Mouse (Mus musculus) forebrain, embryonic 16.5 days (tissue): Measurements from ENCODE around the gene Olfr1318. TPM values are rescaled to one million over a fixed set of nuclear protein-coding genes. Genes with fewer than 3 reads are reported as not detected.
A peak's percentile ranks its signal among the peaks of the same experiment; 100 is the strongest.

ENCODE experiments used
- ATAC-seq: fragments of 200-750 bp; cut with Nextera tagmentation; 2 replicates; pipeline ENCODE4 v1.8.0; 2017; ENCODE audit warnings: mild to moderate bottlenecking, moderate library complexity
- H3K27ac ChIP-seq: fragments of 300-500 bp; sonication (generic); 2 replicates; pipeline ENCODE4 v1.5.1; 2014; ENCODE audit warnings: low read length, control low read depth
- H3K27me3 ChIP-seq: fragments of 300-500 bp; sonication (generic); replicated peaks from 2 replicates; pipeline ENCODE4 v1.6.1; 2014; ENCODE audit warnings: low read length; ENCODE audit not compliant: control insufficient read depth, insufficient read depth
- H3K36me3 ChIP-seq: fragments of 300-500 bp; sonication (generic); 2 replicates; pipeline ENCODE4 v1.6.1; 2014; ENCODE audit not compliant: control insufficient read depth, insufficient read depth
- H3K4me1 ChIP-seq: fragments of 300-500 bp; sonication (generic); replicated peaks from 2 replicates; pipeline ENCODE4 v1.6.1; 2014; ENCODE audit warnings: low read length; ENCODE audit not compliant: control insufficient read depth, insufficient read depth
- H3K4me2 ChIP-seq: fragments of 300-500 bp; sonication (generic); 2 replicates; pipeline ENCODE4 v1.6.1; 2014; ENCODE audit warnings: mild to moderate bottlenecking, low read length, control low read depth
- H3K4me3 ChIP-seq: fragments of 300-500 bp; sonication (generic); replicated peaks from 2 replicates; pipeline ENCODE4 v1.5.1; 2014; ENCODE audit warnings: mild to moderate bottlenecking, low read length, control low read depth
- H3K9ac ChIP-seq: fragments of 300-500 bp; sonication (generic); replicated peaks from 2 replicates; pipeline ENCODE4 v1.6.1; 2014; ENCODE audit warnings: low read depth, low read length, control low read depth
- H3K9me3 ChIP-seq: fragments of 300-500 bp; sonication (generic); 2 replicates; pipeline ENCODE4 v1.6.1; 2016; ENCODE audit warnings: low read length; ENCODE audit not compliant: control insufficient read depth
- WGBS: fragments of 180-500 bp; shearing (Covaris S2); extraction: QIAGEN DNeasy Blood & Tissue Kit; methylation state at CpG from one replicate; pipeline ENCODE4 v1.1.7; 2014; 5-methylcytosine and 5-hydroxymethylcytosine counted together
- polyA plus RNA-seq: library from polyadenylated mRNA; unstranded; fragments of >200 nt; fragmentation: Nextera tagmentation; extraction: Ambion mirVana; gene quantifications from 2 replicates; pipeline ENCODE4 v1.2.1, GENCODE M21; 2015

Olfr1318 gene
- not detected in 2 replicates for polyA plus RNA-seq

GRCm38 (mm10) chr2:112153898-112154297 lies at the start of gene Olfr1318:
Gene Olfr1318, plus strand, starts transcription at chr2:112154198.
- no peak within 1 kb of the TSS for H3K4me2 ChIP-seq
- H3K4me3 ChIP-seq = no peak within 1 kb of the TSS
- H3K9me3 ChIP-seq = no peaks in the 10 kb centered on the region
- ATAC-seq = no peak
- H3K9ac ChIP-seq = no peak within 1 kb of the TSS
- H3K27ac ChIP-seq = no peak within 1 kb of the TSS
- H3K27me3 ChIP-seq = no peaks in the 10 kb centered on the region
- H3K36me3 ChIP-seq = no peaks in the 10 kb centered on the region
- no peaks in the 10 kb centered on the region for H3K4me1 ChIP-seq

GRCm38 (mm10) chr2:112115340-112115739 lies 38.7 kb upstream of the Olfr1318 start, which contains the start of gene Olfr1315-ps1:
Gene Olfr1315-ps1, minus strand, starts transcription at chr2:112115440.
- Histone ChIP-seq H3K36me3 (no peaks in the 10 kb centered on the region), H3K27ac (no peak within 1 kb of the TSS), H3K9me3 (no peaks in the 10 kb centered on the region), H3K4me1 (no peaks in the 10 kb centered on the region), H3K27me3 (no peaks in the 10 kb centered on the region), H3K9ac (no peak within 1 kb of the TSS), H3K4me3 (no peak within 1 kb of the TSS), H3K4me2 (no peak within 1 kb of the TSS)
- ATAC-seq = no peak
- 75% methylated on average over 1 of the region's 1 CpGs for WGBS

- no peak within 1 kb of the TSS for H3K4me3 ChIP-seq
- H3K27ac ChIP-seq = no peak within 1 kb of the TSS
- no peaks in the 10 kb centered on the region for H3K36me3 ChIP-seq
- WGBS = 93% methylated on average over 2 of the region's 2 CpGs
- ATAC-seq = no peak
- H3K4me2 ChIP-seq = no peak within 1 kb of the TSS
- no peaks in the 10 kb centered on the region for H3K4me1 ChIP-seq
- no peaks in the 10 kb centered on the region for H3K9me3 ChIP-seq
- no peaks in the 10 kb centered on the region for H3K27me3 ChIP-seq
- no peak within 1 kb of the TSS for H3K9ac ChIP-seq
Measured at GRCm38 (mm10) chr2:112134877-112135276, 19.1 kb upstream of the Olfr1318 start, which contains the start of gene Olfr1316. Gene Olfr1316, minus strand, starts transcription at chr2:112134977.

GRCm38 (mm10) chr2:112140029-112140428 lies 14.0 kb upstream of the Olfr1318 start, which contains the start of gene Olfr1317:
Gene Olfr1317, plus strand, starts transcription at chr2:112140329.
- 71% methylated on average over 2 of the region's 2 CpGs for WGBS

GRCm38 (mm10) chr2:112196859-112197258 lies 42.9 kb downstream of the Olfr1318 start:
- Histone ChIP-seq H3K4me2 (no peak overlapping the region), H3K27ac (no peak overlapping the region), H3K4me3 (no peak overlapping the region), H3K9ac (no peak overlapping the region), H3K27me3 (no peaks in the 10 kb centered on the region), H3K36me3 (no peaks in the 10 kb centered on the region), H3K9me3 (no peaks in the 10 kb centered on the region), H3K4me1 (no peaks in the 10 kb centered on the region)
- ATAC-seq = peak; percentile 87
- 3% methylated on average over 2 of the region's 2 CpGs for WGBS

More at GRCm38 (mm10) chr2:112140029-112140428, 14.0 kb upstream of the Olfr1318 start, which contains the start of gene Olfr1317:
- no peaks in the 10 kb centered on the region for H3K27me3 ChIP-seq
- no peak within 1 kb of the TSS for H3K27ac ChIP-seq
- no peaks in the 10 kb centered on the region for H3K36me3 ChIP-seq
- H3K4me3 ChIP-seq = no peak within 1 kb of the TSS
- H3K4me1 ChIP-seq = no peaks in the 10 kb centered on the region
- H3K4me2 ChIP-seq = no peak within 1 kb of the TSS
- no peaks in the 10 kb centered on the region for H3K9me3 ChIP-seq
- no peak for ATAC-seq
- no peak within 1 kb of the TSS for H3K9ac ChIP-seq

GRCm38 (mm10) chr2:112203056-112203455 lies 49.1 kb downstream of the Olfr1318 start:
- Histone ChIP-seq H3K36me3 (no peaks in the 10 kb centered on the region), H3K4me3 (no peak overlapping the region), H3K27ac (no peak overlapping the region), H3K4me1 (no peaks in the 10 kb centered on the region), H3K9me3 (no peaks in the 10 kb centered on the region), H3K27me3 (no peaks in the 10 kb centered on the region), H3K9ac (no peak overlapping the region), H3K4me2 (no peak overlapping the region)
- 39% methylated on average over 6 of the region's 6 CpGs for whole genome bisulfite sequencing
- peak; percentile 69 for ATAC-seq

Other genes with a start within 250 kb of the Olfr1318 start
- gene Olfr1306, start 237.9 kb upstream of the Olfr1318 start, polyA plus RNA-seq = not detected in 2 replicates
- gene Olfr1307, start 204.8 kb upstream of the Olfr1318 start, polyA plus RNA-seq = not detected in 2 replicates
- not detected in 2 replicates for gene Olfr1308, start 189.3 kb upstream of the Olfr1318 start, polyA plus RNA-seq
- not detected in 2 replicates for gene Olfr1309, start 163.9 kb upstream of the Olfr1318 start, polyA plus RNA-seq
- not detected in 2 replicates for gene Olfr1310, start 141.5 kb upstream of the Olfr1318 start, polyA plus RNA-seq
- gene Olfr1311, start 129.8 kb upstream of the Olfr1318 start, polyA plus RNA-seq = not detected in 2 replicates
- not detected in 2 replicates for gene Olfr1312, start 104.0 kb upstream of the Olfr1318 start, polyA plus RNA-seq
- not detected in 2 replicates for gene Olfr1313, start 76.4 kb upstream of the Olfr1318 start, polyA plus RNA-seq
- not detected in 2 replicates for gene Olfr1314, start 57.4 kb upstream of the Olfr1318 start, polyA plus RNA-seq
- not detected in 2 replicates for gene Olfr1315-ps1, start 38.8 kb upstream of the Olfr1318 start, polyA plus RNA-seq
- not detected in 2 replicates for gene Olfr1316, start 19.2 kb upstream of the Olfr1318 start, polyA plus RNA-seq
- not detected in 2 replicates for gene Olfr1317, start 13.9 kb upstream of the Olfr1318 start, polyA plus RNA-seq
- gene Lpcat4, start 85.3 kb downstream of the Olfr1318 start, polyA plus RNA-seq = 13.3 and 15.9 TPM in 2 replicates
- gene Nutm1, start 105.1 kb downstream of the Olfr1318 start, polyA plus RNA-seq = not detected in 2 replicates
- gene Nop10, start 107.7 kb downstream of the Olfr1318 start, polyA plus RNA-seq = 157 and 169 TPM in 2 replicates
- 18.5 and 20.1 TPM in 2 replicates for gene Slc12a6, start 111.6 kb downstream of the Olfr1318 start, polyA plus RNA-seq
- gene Gm21985, start 112.1 kb downstream of the Olfr1318 start, polyA plus RNA-seq = not detected in 2 replicates
- gene Emc4, start 213.8 kb downstream of the Olfr1318 start, polyA plus RNA-seq = 150 and 174 TPM in 2 replicates
- 43.4 and 51.0 TPM in 2 replicates for gene Katnbl1, start 225.0 kb downstream of the Olfr1318 start, polyA plus RNA-seq